Mouse (Mus musculus) kidney, adult 2 months (tissue): ENCODE measurements around the gene Tspan31.

ENCODE experiments used
- CTCF ChIP-seq: fragments of 200-500 bp; conservative IDR thresholded peaks from 2 replicates; pipeline ENCODE4 v1.5.1; 2011; ENCODE audit warnings: low read depth, mild to moderate bottlenecking, control low read depth, low read length, moderate library complexity, mixed read lengths; ENCODE audit not compliant: insufficient read depth, insufficient read length
- POLR2A ChIP-seq: fragments of 200-500 bp; IDR thresholded peaks from one replicate; pipeline ENCODE4 v1.6.1; 2011; ENCODE audit warnings: low read depth, low read length, control low read depth

GRCm38 (mm10) chr10:127119229-127119628 is 49.2 kb upstream of the Tspan31 start:
- TF ChIP-seq POLR2A (no peak), CTCF (no peak)
